Mouse (Mus musculus): Measurements from ENCODE around the gene Galnt12. TPM values are rescaled to one million over a fixed set of nuclear protein-coding genes. Genes with fewer than 3 reads are reported as not detected.

Gene Galnt12
- polyA plus RNA-seq, 1 experiment from 2014 or later = 19.2 TPM

GRCm38 (mm10) chr4:47057510-47058325, 34.0 kb upstream of the Galnt12 start:
- peak overlapping the region; percentile 72 for H3K4me3 ChIP-seq (ENCODE audit: low read depth, low read length)
- no peak overlapping the region; the same call in 1 of the 2 replicates for H3K27ac ChIP-seq (ENCODE audit: low read depth, low read length)
- H3K36me3 ChIP-seq (ENCODE audit: control insufficient read depth, insufficient read depth) = no peaks in the 10 kb centered on the region
- peak overlapping the region; percentile 94 for H3K4me2 ChIP-seq (replicated peaks; ENCODE audit: low read depth)
- peak overlapping the region; percentile 70 for H3K9ac ChIP-seq (ENCODE audit: low read depth, low read length)
- peak; percentile 29; the same call in 1 of the 2 replicates for ATAC-seq
- 15% methylated on average over 25 of the region's 25 CpGs for WGBS
- H3K4me1 ChIP-seq (replicated peaks; ENCODE audit: control insufficient read depth, insufficient read depth, low read length) = no peaks in the 10 kb centered on the region
- H3K9me3 ChIP-seq (ENCODE audit: control insufficient read depth) = no peaks in the 10 kb centered on the region
- TF ChIP-seq CTCF (IDR thresholded peaks at IDR 0.05; ENCODE audit: low read depth) = no peak
- H3K27me3 ChIP-seq (replicated peaks; ENCODE audit: control insufficient read depth, insufficient read depth, low read length) = peaks cover 8% of the 10 kb centered on the region; the same call in 1 of the 2 replicates

GRCm38 (mm10) chr4:47060900-47061299, 30.8 kb upstream of the Galnt12 start:
- Histone ChIP-seq H3K9me3 (ENCODE audit: control insufficient read depth) (no peaks in the 10 kb centered on the region), H3K9ac (ENCODE audit: low read depth, low read length) (no peak overlapping the region), H3K27ac (ENCODE audit: low read depth, low read length) (no peak overlapping the region), H3K4me1 (replicated peaks; ENCODE audit: control insufficient read depth, insufficient read depth, low read length) (no peaks in the 10 kb centered on the region), H3K4me2 (replicated peaks; ENCODE audit: low read depth) (no peak overlapping the region), H3K4me3 (ENCODE audit: low read depth, low read length) (no peak overlapping the region), H3K27me3 (replicated peaks; ENCODE audit: control insufficient read depth, insufficient read depth, low read length) (peaks cover 8% of the 10 kb centered on the region; the same call in 1 of the 2 replicates), H3K36me3 (ENCODE audit: control insufficient read depth, insufficient read depth) (no peaks in the 10 kb centered on the region)
- WGBS = 38% methylated on average over 1 of the region's 1 CpGs
- ATAC-seq = peak; percentile 54
- TF ChIP-seq CTCF (IDR thresholded peaks at IDR 0.05; ENCODE audit: low read depth) = no peak

GRCm38 (mm10) chr4:47075054-47075453, 16.7 kb upstream of the Galnt12 start:
- Histone ChIP-seq H3K36me3 (ENCODE audit: control insufficient read depth, insufficient read depth) (no peaks in the 10 kb centered on the region), H3K4me3 (ENCODE audit: low read depth, low read length) (no peak overlapping the region), H3K4me2 (replicated peaks; ENCODE audit: low read depth) (no peak overlapping the region), H3K4me1 (replicated peaks; ENCODE audit: control insufficient read depth, insufficient read depth, low read length) (no peaks in the 10 kb centered on the region), H3K27ac (ENCODE audit: low read depth, low read length) (no peak overlapping the region), H3K27me3 (replicated peaks; ENCODE audit: control insufficient read depth, insufficient read depth, low read length) (no peaks in the 10 kb centered on the region), H3K9ac (ENCODE audit: low read depth, low read length) (no peak overlapping the region), H3K9me3 (ENCODE audit: control insufficient read depth) (no peaks in the 10 kb centered on the region)
- TF ChIP-seq CTCF (IDR thresholded peaks at IDR 0.05; ENCODE audit: low read depth) = no peak
- ATAC-seq = peak; percentile 64
- WGBS = 24% methylated on average over 2 of the region's 2 CpGs

GRCm38 (mm10) chr4:47079997-47080646, 11.6 kb upstream of the Galnt12 start:
- Histone ChIP-seq H3K9me3 (ENCODE audit: control insufficient read depth) (no peaks in the 10 kb centered on the region), H3K4me2 (replicated peaks; ENCODE audit: low read depth) (no peak overlapping the region), H3K36me3 (ENCODE audit: control insufficient read depth, insufficient read depth) (no peaks in the 10 kb centered on the region), H3K27me3 (replicated peaks; ENCODE audit: control insufficient read depth, insufficient read depth, low read length) (no peaks in the 10 kb centered on the region), H3K27ac (ENCODE audit: low read depth, low read length) (no peak overlapping the region), H3K4me3 (ENCODE audit: low read depth, low read length) (no peak overlapping the region), H3K9ac (ENCODE audit: low read depth, low read length) (no peak overlapping the region), H3K4me1 (replicated peaks; ENCODE audit: control insufficient read depth, insufficient read depth, low read length) (no peaks in the 10 kb centered on the region)
- WGBS = 88% methylated on average over 17 of the region's 17 CpGs
- no peak for ATAC-seq
- TF ChIP-seq CTCF (IDR thresholded peaks at IDR 0.05; ENCODE audit: low read depth) = no peak

- H3K9me3 ChIP-seq (ENCODE audit: control insufficient read depth) = no peaks in the 10 kb centered on the region
- H3K4me1 ChIP-seq (replicated peaks; ENCODE audit: control insufficient read depth, insufficient read depth, low read length) = no peaks in the 10 kb centered on the region
- H3K9ac ChIP-seq (ENCODE audit: low read depth, low read length) = no peak overlapping the region
- H3K4me2 ChIP-seq (replicated peaks; ENCODE audit: low read depth) = no peak overlapping the region
- H3K36me3 ChIP-seq (ENCODE audit: control insufficient read depth, insufficient read depth) = no peaks in the 10 kb centered on the region
- H3K4me3 ChIP-seq (ENCODE audit: low read depth, low read length) = no peak overlapping the region
- H3K27ac ChIP-seq (ENCODE audit: low read depth, low read length) = no peak overlapping the region
- WGBS = 97% methylated on average over 4 of the region's 4 CpGs
- no peaks in the 10 kb centered on the region for H3K27me3 ChIP-seq (replicated peaks; ENCODE audit: control insufficient read depth, insufficient read depth, low read length)
- TF ChIP-seq CTCF (IDR thresholded peaks at IDR 0.05; ENCODE audit: low read depth) = no peak
- no peak for ATAC-seq
Observed at GRCm38 (mm10) chr4:47080647-47081010, 11.1 kb upstream of the Galnt12 start.

- Histone ChIP-seq H3K27ac (ENCODE audit: low read depth, low read length) (no peak overlapping the region), H3K27me3 (replicated peaks; ENCODE audit: control insufficient read depth, insufficient read depth, low read length) (no peaks in the 10 kb centered on the region), H3K9ac (ENCODE audit: low read depth, low read length) (no peak overlapping the region), H3K4me2 (replicated peaks; ENCODE audit: low read depth) (no peak overlapping the region), H3K4me3 (ENCODE audit: low read depth, low read length) (no peak overlapping the region), H3K9me3 (ENCODE audit: control insufficient read depth) (no peaks in the 10 kb centered on the region), H3K4me1 (replicated peaks; ENCODE audit: control insufficient read depth, insufficient read depth, low read length) (no peaks in the 10 kb centered on the region), H3K36me3 (ENCODE audit: control insufficient read depth, insufficient read depth) (no peaks in the 10 kb centered on the region)
- 84% methylated on average over 7 of the region's 7 CpGs for WGBS
- no peak for ATAC-seq
- TF ChIP-seq CTCF (IDR thresholded peaks at IDR 0.05; ENCODE audit: low read depth) = no peak
Observed at GRCm38 (mm10) chr4:47083824-47084223, 7.9 kb upstream of the Galnt12 start.
